Mouse (Mus musculus) midbrain, embryonic 11.5 days (tissue): ENCODE measurements at regions not wholly inside any gene's neighbourhood (a gene's known extent, or its start where the extent isn't known, plus 50 kb on each side); places are given as distances from the start of the nearest gene placed in this dataset.

Source experiments
- ATAC-seq: fragments of 200-750 bp; cut with Nextera tagmentation; 2 replicates; pipeline ENCODE4 v1.8.0; 2017; ENCODE audit warnings: moderate TSS enrichment, moderate library complexity; ENCODE audit not compliant: low FRiP score
- DNase-seq: peaks from one replicate; pipeline ENCODE4 v3.0.0; 2015; ENCODE audit warnings: low spot score; ENCODE audit errors: missing footprints
- H3K27ac ChIP-seq: fragments of 300-500 bp; sonication (generic); 2 replicates; pipeline ENCODE4 v1.5.1; 2014; ENCODE audit warnings: low read depth, low read length
- H3K27me3 ChIP-seq: fragments of 300-500 bp; sonication (generic); 2 replicates; pipeline ENCODE4 v1.6.1; 2014; ENCODE audit warnings: mild to moderate bottlenecking, low read length, moderate library complexity, mixed read lengths; ENCODE audit not compliant: control insufficient read depth, insufficient read depth
- H3K36me3 ChIP-seq: fragments of 300-500 bp; sonication (generic); 2 replicates; pipeline ENCODE4 v1.6.1; 2014; ENCODE audit warnings: mild to moderate bottlenecking, low read length, moderate library complexity, mixed read lengths; ENCODE audit not compliant: control insufficient read depth, insufficient read depth
- H3K4me1 ChIP-seq: fragments of 300-500 bp; sonication (generic); 2 replicates; pipeline ENCODE4 v1.6.1; 2014; ENCODE audit warnings: low read length; ENCODE audit not compliant: control insufficient read depth, insufficient read depth
- H3K4me2 ChIP-seq: fragments of 300-500 bp; sonication (generic); 2 replicates; pipeline ENCODE4 v1.6.1; 2014; ENCODE audit warnings: mild to moderate bottlenecking, moderate library complexity
- H3K4me3 ChIP-seq: fragments of 300-500 bp; sonication (generic); 2 replicates; pipeline ENCODE4 v1.5.1; 2014; ENCODE audit warnings: low read depth, low read length
- H3K9ac ChIP-seq: fragments of 300-500 bp; sonication (generic); 2 replicates; pipeline ENCODE4 v1.6.1; 2014; ENCODE audit warnings: low read length
- H3K9me3 ChIP-seq: fragments of 300-500 bp; sonication (generic); 2 replicates; pipeline ENCODE4 v1.6.1; 2016; ENCODE audit warnings: low read length; ENCODE audit not compliant: control insufficient read depth
- WGBS: fragments of 180-500 bp; shearing (Covaris S2); extraction: QIAGEN DNeasy Blood & Tissue Kit; methylation state at CpG from one replicate; pipeline ENCODE4 v1.1.7; 2014; 5-methylcytosine and 5-hydroxymethylcytosine counted together

DNA sequence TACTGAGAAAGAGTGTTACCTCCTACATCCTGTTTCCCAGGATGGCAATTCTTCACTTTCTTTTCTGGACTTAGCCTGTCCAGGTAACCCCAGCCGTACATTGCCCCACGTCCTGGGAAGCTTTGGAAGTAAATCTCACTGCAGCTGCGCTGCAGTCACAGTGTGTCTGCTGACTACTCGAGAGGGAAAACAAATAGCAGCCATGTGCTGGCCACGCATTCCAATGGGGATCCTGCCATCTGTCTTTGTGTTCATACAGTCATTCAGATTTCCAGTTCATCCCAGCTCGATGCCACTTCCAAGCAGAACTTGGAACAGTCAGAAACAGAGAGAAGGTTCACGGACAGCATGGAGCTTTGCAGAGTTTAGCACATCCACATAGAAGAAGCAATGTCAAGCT, 690.2 kb upstream of the Acvr2a start:
- no peaks in the 10 kb centered on the region for H3K27me3 ChIP-seq
- H3K27ac ChIP-seq: no peak overlapping the region
- ATAC-seq: peak; percentile 59; the same call in 1 of the 2 replicates
- H3K4me2 ChIP-seq: no peak overlapping the region
- no peak overlapping the region for H3K9ac ChIP-seq
- H3K36me3 ChIP-seq: no peaks in the 10 kb centered on the region
- no peak overlapping the region for H3K4me3 ChIP-seq
- 48% methylated on average over 7 of the region's 7 CpGs for WGBS
- H3K9me3 ChIP-seq: no peaks in the 10 kb centered on the region
- DNase-seq: peak; percentile 41
- no peaks in the 10 kb centered on the region for H3K4me1 ChIP-seq

DNA sequence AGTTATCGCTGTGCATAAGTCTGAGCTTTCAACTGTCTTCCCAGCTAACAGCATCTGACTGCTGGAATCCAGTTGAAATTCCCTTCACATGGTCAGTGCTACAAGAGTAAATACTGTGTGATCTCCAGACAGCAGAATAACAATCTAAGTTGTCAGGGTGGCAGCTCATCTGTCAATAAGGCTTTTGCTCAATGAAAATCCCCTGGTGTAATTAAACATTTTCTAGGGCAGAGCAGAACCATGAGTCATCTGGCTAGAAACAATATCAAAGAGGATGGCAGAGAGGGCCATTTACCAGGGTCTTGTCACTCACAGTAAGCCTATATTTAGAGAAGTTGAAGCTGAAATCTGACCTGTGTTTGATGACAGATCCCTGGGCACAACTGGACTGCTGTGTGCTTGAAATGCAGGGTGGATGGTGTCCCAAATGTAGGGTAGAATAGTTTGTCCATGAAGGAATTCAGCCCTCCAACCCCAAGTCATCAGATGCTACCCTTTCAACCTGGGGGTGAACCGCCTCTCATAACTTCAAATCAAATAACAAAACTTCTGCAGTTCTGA, 675.8 kb upstream of the Acvr2a start:
- H3K4me3 ChIP-seq: no peak overlapping the region
- DNase-seq (peak; percentile 53), ATAC-seq (peak; percentile 16; the same call in 1 of the 2 replicates)
- H3K36me3 ChIP-seq: no peaks in the 10 kb centered on the region
- WGBS: 86% methylated on average over 2 of the region's 2 CpGs
- H3K9me3 ChIP-seq: no peaks in the 10 kb centered on the region
- no peaks in the 10 kb centered on the region for H3K4me1 ChIP-seq
- no peak overlapping the region for H3K27ac ChIP-seq
- H3K9ac ChIP-seq: no peak overlapping the region
- no peaks in the 10 kb centered on the region for H3K27me3 ChIP-seq
- no peak overlapping the region for H3K4me2 ChIP-seq

DNA sequence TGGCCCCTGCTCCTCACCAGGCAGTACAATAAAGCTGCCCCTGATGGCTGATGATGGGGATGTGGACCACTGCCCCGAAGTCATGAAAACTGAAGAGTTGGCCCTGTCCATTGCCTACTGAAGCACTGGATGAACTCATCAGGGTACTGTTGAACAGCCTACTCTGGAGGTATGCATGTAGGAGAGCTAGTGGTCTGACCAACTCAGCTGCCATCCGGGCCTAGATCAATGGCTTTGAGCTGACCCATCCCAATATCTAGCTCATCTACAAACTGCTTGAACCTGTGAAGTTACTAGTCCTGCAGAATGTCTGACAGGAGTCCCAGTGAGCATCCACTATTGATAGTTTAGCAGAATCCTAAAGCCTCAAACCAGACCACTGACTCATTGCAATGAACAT, 672.6 kb upstream of the Acvr2a start:
- Histone ChIP-seq H3K36me3 (no peaks in the 10 kb centered on the region), H3K27me3 (no peaks in the 10 kb centered on the region), H3K9me3 (no peaks in the 10 kb centered on the region), H3K4me2 (no peak overlapping the region), H3K27ac (no peak overlapping the region), H3K9ac (no peak overlapping the region), H3K4me3 (no peak overlapping the region), H3K4me1 (no peaks in the 10 kb centered on the region)
- ATAC-seq (0 out of 2 replicates have a peak, but pooled peaks have one; percentile 35), DNase-seq (peak; percentile 54)
- WGBS: 100% methylated on average over 2 of the region's 2 CpGs

DNA sequence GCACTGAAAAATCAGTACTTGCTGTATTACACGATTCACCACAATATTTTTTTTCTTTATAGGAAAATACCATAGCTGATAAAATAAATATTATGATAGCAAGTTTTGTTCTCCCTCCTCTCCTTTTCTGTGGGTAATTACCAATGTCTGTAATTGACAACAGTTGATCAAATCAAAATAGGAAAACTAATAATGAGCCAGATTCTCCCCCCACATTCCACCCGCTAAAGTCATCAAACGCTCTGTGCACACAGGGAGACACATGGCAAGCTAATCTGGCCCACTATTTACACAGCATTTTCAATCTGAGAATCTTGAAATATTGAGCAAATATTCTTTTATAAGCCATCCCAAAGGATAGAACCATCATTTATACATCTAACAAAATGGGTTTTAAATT, 659.2 kb upstream of the Acvr2a start:
- Histone ChIP-seq H3K4me3 (no peak overlapping the region), H3K9me3 (no peaks in the 10 kb centered on the region), H3K9ac (no peak overlapping the region), H3K4me1 (no peaks in the 10 kb centered on the region), H3K27ac (no peak overlapping the region), H3K4me2 (no peak overlapping the region), H3K36me3 (no peaks in the 10 kb centered on the region), H3K27me3 (no peaks in the 10 kb centered on the region)
- DNase-seq (peak; percentile 57), ATAC-seq (no peak)
- WGBS: 81% methylated on average over 3 of the region's 3 CpGs

DNA sequence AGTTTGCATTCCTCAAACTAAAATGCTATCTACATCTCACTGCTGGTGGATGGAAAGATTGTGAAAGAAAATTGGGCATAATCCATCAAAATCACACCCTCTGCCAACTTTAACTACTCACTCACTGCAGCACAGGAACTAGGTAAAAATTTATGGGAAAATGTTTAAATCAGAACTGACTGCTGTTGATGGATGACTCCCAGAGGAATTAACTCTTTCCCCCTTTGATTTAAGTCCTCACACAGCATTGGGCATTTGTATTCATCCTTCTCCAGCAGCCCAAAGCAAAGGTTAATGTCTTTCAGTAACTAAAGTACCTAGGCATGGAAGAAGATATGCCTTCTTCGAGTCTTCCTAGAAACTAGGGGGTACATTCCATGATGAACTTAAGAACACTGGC, 641.3 kb upstream of the Acvr2a start:
- Histone ChIP-seq H3K4me1 (no peaks in the 10 kb centered on the region), H3K4me2 (no peak overlapping the region), H3K27me3 (no peaks in the 10 kb centered on the region), H3K9ac (no peak overlapping the region), H3K27ac (no peak overlapping the region), H3K4me3 (no peak overlapping the region), H3K9me3 (no peaks in the 10 kb centered on the region), H3K36me3 (no peaks in the 10 kb centered on the region)
- ATAC-seq: no peak
- DNase-seq: no peak
- 80% methylated on average over 1 of the region's 1 CpGs for WGBS

DNA sequence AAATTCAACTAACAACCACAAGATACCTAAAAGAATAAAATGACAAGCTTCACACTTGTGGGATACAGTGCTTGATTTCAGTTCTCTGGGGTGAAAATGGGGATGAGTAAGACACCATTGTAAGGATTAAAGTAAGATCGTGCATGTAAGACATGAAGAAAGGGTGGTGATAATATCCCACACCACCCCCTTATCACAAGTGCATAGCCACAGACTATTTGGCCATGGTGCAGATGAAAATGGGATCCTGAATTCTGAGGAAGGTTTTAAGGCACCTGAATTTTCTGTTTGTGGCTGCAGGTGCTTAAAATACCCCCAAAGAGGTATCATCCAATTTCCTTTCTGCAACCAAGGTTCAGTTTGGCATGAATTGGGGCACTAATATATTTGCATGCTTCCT, 627.7 kb upstream of the Acvr2a start:
- no peaks in the 10 kb centered on the region for H3K27me3 ChIP-seq
- WGBS: 85% methylated on average over 1 of the region's 1 CpGs
- no peak for DNase-seq
- no peak overlapping the region for H3K9ac ChIP-seq
- H3K36me3 ChIP-seq: no peaks in the 10 kb centered on the region
- H3K4me3 ChIP-seq: no peak overlapping the region
- H3K4me1 ChIP-seq: no peaks in the 10 kb centered on the region
- no peak for ATAC-seq
- no peaks in the 10 kb centered on the region for H3K9me3 ChIP-seq
- no peak overlapping the region for H3K4me2 ChIP-seq
- H3K27ac ChIP-seq: no peak overlapping the region

DNA sequence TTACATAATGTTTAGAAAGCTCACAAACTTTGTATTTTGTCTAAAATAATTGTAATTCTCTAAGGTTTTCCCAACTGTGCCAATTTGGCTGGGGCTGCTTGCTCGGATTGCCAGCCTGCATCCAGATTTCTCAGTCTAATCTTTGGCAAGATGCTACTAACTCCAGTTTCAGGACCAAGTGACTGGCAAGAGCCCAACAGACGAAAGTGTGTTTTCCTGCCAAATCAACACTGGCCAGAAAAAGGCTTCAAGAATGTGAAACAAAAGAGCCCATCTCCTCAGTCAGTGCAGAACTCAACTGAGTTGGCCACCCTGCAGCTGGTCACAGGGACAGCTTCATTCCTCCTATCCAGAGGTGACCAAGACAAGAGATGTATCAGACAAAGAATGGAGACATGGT, 627.3 kb upstream of the Acvr2a start:
- no peaks in the 10 kb centered on the region for H3K9me3 ChIP-seq
- no peaks in the 10 kb centered on the region for H3K4me1 ChIP-seq
- H3K27ac ChIP-seq: no peak overlapping the region
- no peak overlapping the region for H3K4me3 ChIP-seq
- 77% methylated on average over 2 of the region's 2 CpGs for WGBS
- DNase-seq (no peak), ATAC-seq (no peak)
- H3K27me3 ChIP-seq: no peaks in the 10 kb centered on the region
- H3K9ac ChIP-seq: no peak overlapping the region
- no peaks in the 10 kb centered on the region for H3K36me3 ChIP-seq
- H3K4me2 ChIP-seq: no peak overlapping the region

DNA sequence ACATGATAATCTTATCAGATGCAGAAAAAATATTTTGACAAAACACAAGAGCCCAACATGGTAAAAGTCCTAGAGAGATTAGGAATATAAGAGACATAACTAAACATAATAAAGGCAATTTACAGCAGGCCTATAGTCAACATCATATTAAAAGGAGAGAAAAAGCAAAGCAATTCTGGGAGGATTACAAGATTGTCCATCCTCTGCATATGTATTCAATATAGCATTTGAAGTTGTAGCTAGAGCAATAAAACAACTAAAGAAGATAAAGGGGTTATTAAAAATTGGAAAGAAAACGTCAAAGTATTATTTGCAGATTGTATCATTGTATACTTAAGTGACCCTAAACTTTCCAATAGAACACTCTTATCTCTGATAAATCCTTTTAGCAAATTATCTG, 602.1 kb upstream of the Acvr2a start:
- H3K36me3 ChIP-seq: no peaks in the 10 kb centered on the region
- no peak for DNase-seq
- ATAC-seq: no peak
- H3K4me3 ChIP-seq: no peak overlapping the region
- H3K4me2 ChIP-seq: no peak overlapping the region
- no peak overlapping the region for H3K9ac ChIP-seq
- no peak overlapping the region for H3K27ac ChIP-seq
- H3K9me3 ChIP-seq: no peaks in the 10 kb centered on the region
- no peaks in the 10 kb centered on the region for H3K4me1 ChIP-seq
- 71% methylated on average over 1 of the region's 1 CpGs for WGBS
- no peaks in the 10 kb centered on the region for H3K27me3 ChIP-seq

DNA sequence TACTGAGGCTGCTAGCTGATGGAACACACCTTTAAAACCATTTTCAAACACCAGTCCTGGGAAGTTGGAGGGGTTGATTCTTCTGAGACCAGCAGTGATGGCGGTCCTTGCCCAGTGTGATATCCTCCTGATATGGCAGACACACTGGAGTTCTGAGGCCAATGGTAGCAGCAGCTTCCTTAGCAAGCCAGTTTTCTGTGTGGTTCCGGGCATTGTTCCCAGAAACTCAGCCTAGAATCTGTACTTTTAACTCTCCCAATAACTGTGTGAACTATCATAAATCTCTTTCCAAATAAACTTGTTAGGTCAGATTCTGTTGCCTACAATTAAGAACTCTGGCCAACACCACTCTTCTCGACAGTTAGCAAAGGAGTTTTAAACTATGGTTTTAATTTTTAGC, 593.1 kb upstream of the Acvr2a start:
- ATAC-seq: no peak
- DNase-seq: no peak
- Histone ChIP-seq H3K36me3 (no peaks in the 10 kb centered on the region), H3K4me2 (no peak overlapping the region), H3K4me1 (no peaks in the 10 kb centered on the region), H3K4me3 (no peak overlapping the region), H3K9ac (no peak overlapping the region), H3K27ac (no peak overlapping the region), H3K27me3 (no peaks in the 10 kb centered on the region), H3K9me3 (no peaks in the 10 kb centered on the region)
- WGBS: 91% methylated on average over 3 of the region's 3 CpGs
